Mouse (Mus musculus): Measurements from ENCODE around the gene Hspbap1.
A peak's percentile ranks its signal among the peaks of the same experiment; 100 is the strongest.

The Hspbap1 gene

GRCm38 (mm10) chr16:35806973-35807662 lies 36.9 kb downstream of the Hspbap1 start:
- no peak for DNase-seq

DNA sequence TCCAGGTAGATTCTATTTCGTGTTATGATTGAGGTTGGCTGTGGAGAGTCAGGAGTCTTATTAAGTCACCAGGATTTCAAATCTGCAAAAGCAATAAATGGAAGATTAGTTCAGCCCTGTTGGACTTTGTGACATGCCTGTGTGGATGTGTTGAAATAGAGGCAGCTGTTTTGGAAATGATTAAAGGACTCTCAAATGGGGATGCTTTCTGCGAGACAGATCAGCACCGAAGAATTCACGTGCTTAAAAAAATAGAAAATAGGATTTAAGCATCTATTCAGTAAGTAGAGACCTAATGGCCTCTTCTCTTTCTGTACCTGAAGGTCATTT lies 37.5 kb downstream of the Hspbap1 start:
- DNase-seq: no peak

DNA sequence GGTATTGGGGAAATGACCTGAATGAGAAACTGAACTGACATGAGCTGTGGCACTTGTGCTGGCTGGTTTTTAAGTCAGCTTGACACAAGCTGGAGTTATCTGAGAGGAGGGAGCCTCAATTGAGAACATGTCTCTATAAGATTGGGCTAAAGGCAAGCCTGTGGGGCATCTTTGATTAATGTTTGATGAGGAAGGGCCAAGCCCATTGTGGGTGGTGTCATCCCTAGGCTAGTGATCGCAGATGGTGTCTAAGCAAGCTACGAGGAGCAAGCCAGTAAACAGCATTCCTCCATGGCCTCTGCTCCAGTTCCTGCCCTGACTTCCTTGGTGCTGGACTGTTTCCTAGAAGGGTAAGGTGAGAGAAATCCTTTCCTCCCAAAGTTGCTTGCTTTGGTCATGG lies 38.7 kb downstream of the Hspbap1 start:
- DNase-seq: no peak

DNA sequence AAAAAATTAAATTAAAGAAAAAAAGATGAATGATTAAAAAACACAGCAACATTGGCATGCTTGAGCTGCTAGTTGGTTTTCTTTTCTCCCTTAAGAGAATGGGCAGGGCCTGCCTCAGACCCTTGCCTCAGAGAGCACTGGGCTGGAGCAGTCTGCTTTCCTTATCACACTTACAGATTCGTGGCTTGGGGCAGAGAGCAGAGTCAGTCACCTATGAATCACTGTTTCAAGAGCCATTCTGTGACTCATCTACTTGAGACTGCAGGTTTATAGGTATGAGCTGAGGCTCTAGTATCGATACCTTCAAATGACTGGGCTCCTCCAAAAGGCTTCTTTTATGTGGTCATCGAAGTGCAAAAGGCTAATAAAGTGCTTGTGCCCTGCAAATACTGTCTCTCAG lies 42.9 kb downstream of the Hspbap1 start:
- no peak for DNase-seq

DNA sequence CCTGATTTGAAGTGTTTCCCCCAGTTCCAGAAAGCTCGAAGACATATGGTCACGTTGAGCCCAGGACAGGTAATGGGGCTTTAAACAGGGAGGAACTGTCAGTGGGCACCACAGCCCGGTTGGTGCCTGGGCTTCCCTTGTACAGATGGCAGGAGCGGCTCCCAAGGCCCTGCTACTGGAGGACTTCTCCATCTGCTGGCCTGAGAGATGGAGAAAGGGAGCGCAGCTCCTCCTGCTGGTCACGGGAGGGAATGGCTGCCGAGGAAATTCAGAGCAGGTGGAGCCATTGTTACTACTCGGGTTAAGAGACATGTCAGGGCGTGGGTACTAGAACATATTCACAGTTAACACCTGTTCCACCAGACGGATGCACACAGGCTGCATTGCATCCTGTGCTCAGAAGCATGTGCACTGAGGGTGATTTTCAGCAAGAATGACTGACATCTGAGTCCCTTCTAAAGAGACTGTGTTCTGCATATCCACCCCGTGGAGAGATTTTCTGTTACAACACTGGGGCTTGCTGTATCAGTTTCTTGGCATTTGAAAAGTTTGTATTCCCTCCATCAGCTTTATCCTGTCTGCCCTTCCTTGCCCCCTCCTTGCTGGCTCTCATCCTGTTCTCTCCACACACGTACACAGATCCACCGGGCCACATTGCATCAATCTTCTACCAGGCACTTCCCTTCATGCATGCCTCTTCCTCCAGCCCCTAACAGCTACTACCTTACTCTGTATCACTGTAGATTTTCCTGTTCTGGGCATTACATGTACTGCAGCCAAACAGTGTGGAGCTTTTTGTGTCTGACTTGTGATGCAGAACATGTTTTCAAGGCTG lies 47.3 kb downstream of the Hspbap1 start:
- peak; percentile 87 for DNase-seq

- no peak for DNase-seq
Observed at GRCm38 (mm10) chr16:35829999-35830398, 59.8 kb downstream of the Hspbap1 start.

DNA sequence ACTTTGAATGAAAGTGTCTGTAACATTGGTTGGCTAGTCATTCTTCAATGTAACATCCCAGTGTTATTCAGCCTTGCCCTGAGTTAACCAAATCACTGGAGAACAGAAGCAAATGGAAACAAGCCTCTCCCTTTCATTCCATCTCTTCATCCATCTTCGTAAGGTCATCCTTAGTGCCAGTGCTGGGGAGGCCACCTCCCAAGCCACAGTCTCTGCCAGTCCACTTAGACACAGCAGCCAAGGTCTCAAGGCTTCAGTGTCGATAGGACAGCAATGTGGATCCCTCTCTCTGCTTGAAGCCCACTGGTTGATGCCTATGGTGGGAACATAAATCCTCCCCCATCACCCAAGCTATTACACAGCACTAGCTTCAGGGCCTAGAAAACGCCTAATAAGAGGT lies 62.8 kb downstream of the Hspbap1 start:
- no peak for DNase-seq

DNA sequence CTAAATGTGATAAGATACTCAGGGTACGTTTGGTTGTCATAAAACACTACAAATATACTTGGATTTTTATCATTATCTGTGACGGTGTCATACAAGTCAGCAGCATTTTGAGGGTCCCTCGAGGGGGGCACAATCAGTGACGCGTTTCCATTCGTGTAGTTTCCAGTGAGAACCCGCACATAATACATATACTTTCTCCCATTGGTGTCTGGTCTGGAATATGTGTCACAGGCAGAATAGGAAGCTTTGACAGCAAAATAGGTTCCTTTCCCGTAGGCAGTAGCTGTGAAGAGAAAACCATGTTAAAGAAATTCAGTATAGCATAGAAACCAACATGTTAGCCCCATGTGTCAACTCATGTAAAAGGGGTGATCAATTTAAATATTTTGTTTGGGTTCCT lies 64.5 kb downstream of the Hspbap1 start:
- DNase-seq: no peak

- DNase-seq: peak; percentile 39
Observed at GRCm38 (mm10) chr16:35839680-35840079, 69.5 kb downstream of the Hspbap1 start.

- DNase-seq: no peak
Observed at GRCm38 (mm10) chr16:35847138-35847537, 77.0 kb downstream of the Hspbap1 start.

GRCm38 (mm10) chr16:35855846-35856245 lies 85.7 kb downstream of the Hspbap1 start:
- no peak for DNase-seq

- no peak for DNase-seq
Observed at GRCm38 (mm10) chr16:35856766-35857165, 86.6 kb downstream of the Hspbap1 start.

- DNase-seq: no peak
Observed at GRCm38 (mm10) chr16:35860236-35860635, 90.1 kb downstream of the Hspbap1 start.

DNA sequence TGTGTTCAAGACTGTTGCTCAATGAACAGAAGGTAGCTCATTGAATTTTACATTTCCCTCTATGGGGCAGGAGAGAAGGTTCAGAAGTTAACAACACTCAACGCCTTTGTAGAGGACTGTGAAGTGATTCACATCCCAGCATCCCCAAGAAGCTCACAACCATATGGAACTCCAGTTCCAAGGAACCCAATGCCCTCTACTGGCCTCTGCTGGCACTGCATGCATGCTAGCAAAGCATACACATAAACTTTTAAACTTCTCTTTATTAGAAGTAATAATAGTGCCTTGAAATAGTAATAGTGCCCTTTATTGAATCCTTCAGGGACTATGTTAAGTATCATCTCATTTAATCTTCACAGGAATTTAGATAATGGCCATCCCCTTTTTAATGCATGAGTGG lies 91.9 kb downstream of the Hspbap1 start:
- DNase-seq: no peak

DNA sequence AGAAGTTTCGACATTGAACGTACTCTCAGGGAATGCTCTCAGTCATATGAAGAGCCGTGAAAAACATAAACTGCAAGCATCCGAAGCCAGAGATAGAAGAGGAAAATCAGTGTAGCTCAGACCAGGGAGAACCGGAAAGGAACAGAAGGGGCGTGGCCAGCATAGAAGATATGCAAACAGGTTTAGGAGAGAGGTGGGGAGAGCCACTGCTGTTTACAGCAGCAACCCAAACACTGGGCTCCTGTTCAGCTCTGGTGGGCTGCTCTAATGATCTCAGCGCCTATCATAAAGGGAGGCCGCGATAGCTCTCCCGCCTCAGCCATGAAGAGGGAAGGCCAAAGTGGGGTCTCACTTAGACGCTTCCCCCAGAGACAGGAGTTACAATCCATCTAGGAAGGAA lies 97.6 kb downstream of the Hspbap1 start:
- no peak for DNase-seq

GRCm38 (mm10) chr16:35869126-35869525 lies 99.0 kb downstream of the Hspbap1 start:
- DNase-seq: peak; percentile 34

- no peak for DNase-seq
Observed at GRCm38 (mm10) chr16:35869656-35870055, 99.5 kb downstream of the Hspbap1 start.

DNA sequence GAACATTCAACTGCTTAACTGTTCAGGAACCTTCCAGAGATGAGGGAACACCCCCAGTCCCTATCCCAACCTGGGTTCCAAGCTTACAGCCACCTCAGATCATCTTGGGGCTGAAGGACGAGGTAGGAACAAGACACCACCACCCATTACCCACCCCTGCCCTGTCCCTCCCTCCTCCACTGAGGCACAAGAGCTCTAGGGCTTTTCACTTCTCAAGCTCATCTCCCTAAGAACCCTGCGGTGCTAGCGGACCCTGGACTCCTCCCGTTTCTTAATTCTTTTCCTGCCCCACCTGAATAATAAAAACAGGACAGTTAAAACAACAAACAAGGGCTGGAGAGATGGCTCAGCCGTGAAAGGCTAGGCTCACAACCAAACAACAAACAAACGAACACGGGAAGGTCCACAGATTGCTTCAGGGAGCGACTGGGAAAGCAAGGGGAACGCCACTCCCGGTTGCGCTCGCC lies 100.4 kb downstream of the Hspbap1 start:
- peak; percentile 56 for DNase-seq

GRCm38 (mm10) chr16:35871048-35871851 lies 101.1 kb downstream of the Hspbap1 start, which contains the start of gene Parp14:
Parp14 (minus strand) TSS chr16:35871544.
- peak; percentile 58 for DNase-seq

DNA sequence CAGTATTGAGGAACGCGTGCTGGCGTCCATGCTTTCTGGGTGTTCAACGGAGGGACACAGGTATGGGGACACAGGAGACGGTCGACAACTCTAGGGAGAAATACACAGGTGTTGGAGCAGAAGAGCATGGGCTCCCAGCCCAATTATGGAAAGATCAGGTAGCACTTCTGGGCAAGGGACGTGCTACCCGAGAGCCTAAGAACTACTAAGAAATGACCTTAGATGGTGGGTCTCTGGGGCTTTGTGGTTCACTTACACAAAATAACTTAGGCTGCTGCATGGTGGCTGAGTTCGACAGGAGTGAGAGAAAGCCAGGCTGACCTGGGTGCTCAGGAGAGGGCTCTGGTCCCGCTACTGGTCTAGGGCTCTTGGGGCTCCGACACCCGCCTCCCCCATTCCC lies 101.7 kb downstream of the Hspbap1 start:
- no peak for DNase-seq

GRCm38 (mm10) chr16:35872410-35873006 lies 102.3 kb downstream of the Hspbap1 start:
- no peak for DNase-seq

DNA sequence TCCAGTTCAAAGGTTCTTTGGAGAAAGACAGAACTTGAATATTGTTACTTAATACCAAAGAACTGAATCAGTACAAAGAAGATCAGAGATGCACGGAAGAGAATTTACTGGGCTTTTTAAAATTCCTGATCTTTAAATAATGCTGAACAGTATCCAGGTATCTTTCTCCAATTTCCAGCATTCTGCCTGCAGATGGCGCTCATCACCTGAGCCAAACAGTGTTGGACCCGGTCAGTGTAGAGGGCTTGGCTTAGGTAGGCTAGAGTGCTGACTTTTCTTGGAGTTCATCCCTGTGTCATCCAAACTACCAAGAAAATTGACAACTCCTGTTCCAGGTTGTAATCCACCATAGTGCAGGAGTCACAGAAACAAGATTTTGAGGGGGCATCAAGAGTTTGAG lies 104.2 kb downstream of the Hspbap1 start:
- DNase-seq: peak; percentile 81

Data from kidney, adult 18-20 months (tissue).